Mouse (Mus musculus) spleen, postnatal 14 days (tissue): Measurements from ENCODE around the gene Ehhadh.
"Not testable (repeated sequence)": the region's sequence is repeated elsewhere in the genome, so short reads cannot be mapped to it uniquely, and the experiment has no call there.

ENCODE experiments used
- DNase-seq, 2 experiments: peaks; one replicate each; pipeline ENCODE4 v3.0.0; 2021 to 2022; ENCODE audit warnings: low spot score in 2 of 2

The Ehhadh gene

GRCm38 (mm10) chr16:21787516-21788353, at the start of gene Ehhadh:
Gene Ehhadh, minus strand, starts transcription at chr16:21787807.
- DNase-seq, result peak; percentile 30 to 34

- DNase-seq, result no peak
Measured at GRCm38 (mm10) chr16:21836311-21837072, 48.9 kb upstream of the Ehhadh start.

- DNase-seq, result no peak
Measured at GRCm38 (mm10) chr16:21835584-21835931, 48.0 kb upstream of the Ehhadh start.

- DNase-seq, result no peak
Measured at GRCm38 (mm10) chr16:21834866-21835583, 47.4 kb upstream of the Ehhadh start.

GRCm38 (mm10) chr16:21833970-21834369, 46.4 kb upstream of the Ehhadh start:
- no peak for DNase-seq

GRCm38 (mm10) chr16:21833469-21833868, 45.9 kb upstream of the Ehhadh start:
- no peak for DNase-seq

- no peak for DNase-seq
Measured at GRCm38 (mm10) chr16:21831764-21832163, 44.2 kb upstream of the Ehhadh start.

- no peak for DNase-seq
Measured at GRCm38 (mm10) chr16:21830784-21831183, 43.2 kb upstream of the Ehhadh start.

GRCm38 (mm10) chr16:21829711-21830110, 42.1 kb upstream of the Ehhadh start:
- DNase-seq, result no peak

GRCm38 (mm10) chr16:21827581-21827980, 40.0 kb upstream of the Ehhadh start:
- DNase-seq, result no peak

GRCm38 (mm10) chr16:21827153-21827552, 39.5 kb upstream of the Ehhadh start:
- DNase-seq, result no peak

- no peak for DNase-seq
Measured at GRCm38 (mm10) chr16:21825612-21826031, 38.0 kb upstream of the Ehhadh start.

- DNase-seq, result no peak
Measured at GRCm38 (mm10) chr16:21818629-21819028, 31.0 kb upstream of the Ehhadh start.

GRCm38 (mm10) chr16:21818132-21818531, 30.5 kb upstream of the Ehhadh start:
- no peak for DNase-seq

GRCm38 (mm10) chr16:21815669-21816010, 28.0 kb upstream of the Ehhadh start:
- no peak for DNase-seq

- no peak for DNase-seq
Measured at GRCm38 (mm10) chr16:21814861-21815668, 27.5 kb upstream of the Ehhadh start.

GRCm38 (mm10) chr16:21813164-21813834, 25.7 kb upstream of the Ehhadh start:
- DNase-seq, result no peak

- DNase-seq, result not testable (repeated sequence)
Measured at GRCm38 (mm10) chr16:21807786-21808185, 20.2 kb upstream of the Ehhadh start.

GRCm38 (mm10) chr16:21806892-21807291, 19.3 kb upstream of the Ehhadh start:
- no peak for DNase-seq

- DNase-seq, result no peak
Measured at GRCm38 (mm10) chr16:21804258-21804657, 16.7 kb upstream of the Ehhadh start.

- DNase-seq, result no peak
Measured at GRCm38 (mm10) chr16:21795071-21795470, 7.5 kb upstream of the Ehhadh start.
